Mouse (Mus musculus): ENCODE results near the gene Mst1. TPM values are rescaled to one million over a fixed set of nuclear protein-coding genes. Genes with fewer than 3 reads are reported as not detected.

The Mst1 gene
- polyA plus RNA-seq, 1 experiment: not detected

DNA sequence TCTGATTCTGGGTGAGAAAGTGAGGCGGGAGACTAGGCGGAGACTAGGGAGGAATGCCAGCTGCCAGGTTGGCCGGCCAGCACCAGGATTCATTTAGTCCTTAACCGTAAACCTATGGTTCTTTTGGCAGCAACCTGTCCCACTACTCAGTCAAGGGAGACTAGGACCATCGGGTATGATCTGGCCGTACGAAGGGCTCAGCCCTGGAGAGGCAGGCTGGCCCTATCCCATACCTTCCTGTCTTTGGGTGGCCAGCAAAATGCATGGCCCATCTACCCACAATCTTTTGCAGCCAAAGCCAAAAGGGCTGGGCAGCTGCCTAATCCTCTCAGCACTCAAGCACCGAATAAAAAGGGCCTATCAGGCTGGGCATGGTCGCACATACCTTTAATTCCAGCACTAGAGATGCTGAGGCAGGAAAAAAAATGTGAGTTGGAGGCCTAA, 7.7 kb upstream of the Mst1 start:
- Histone ChIP-seq H3K27ac (replicated peaks; ENCODE audit: low read depth, low read length) (no peak overlapping the region), H3K4me1 (ENCODE audit: control insufficient read depth, insufficient read depth, insufficient read length, low read length) (no peaks in the 10 kb centered on the region), H3K4me3 (ENCODE audit: insufficient read depth, low read depth, low read length) (no peak overlapping the region)

DNA sequence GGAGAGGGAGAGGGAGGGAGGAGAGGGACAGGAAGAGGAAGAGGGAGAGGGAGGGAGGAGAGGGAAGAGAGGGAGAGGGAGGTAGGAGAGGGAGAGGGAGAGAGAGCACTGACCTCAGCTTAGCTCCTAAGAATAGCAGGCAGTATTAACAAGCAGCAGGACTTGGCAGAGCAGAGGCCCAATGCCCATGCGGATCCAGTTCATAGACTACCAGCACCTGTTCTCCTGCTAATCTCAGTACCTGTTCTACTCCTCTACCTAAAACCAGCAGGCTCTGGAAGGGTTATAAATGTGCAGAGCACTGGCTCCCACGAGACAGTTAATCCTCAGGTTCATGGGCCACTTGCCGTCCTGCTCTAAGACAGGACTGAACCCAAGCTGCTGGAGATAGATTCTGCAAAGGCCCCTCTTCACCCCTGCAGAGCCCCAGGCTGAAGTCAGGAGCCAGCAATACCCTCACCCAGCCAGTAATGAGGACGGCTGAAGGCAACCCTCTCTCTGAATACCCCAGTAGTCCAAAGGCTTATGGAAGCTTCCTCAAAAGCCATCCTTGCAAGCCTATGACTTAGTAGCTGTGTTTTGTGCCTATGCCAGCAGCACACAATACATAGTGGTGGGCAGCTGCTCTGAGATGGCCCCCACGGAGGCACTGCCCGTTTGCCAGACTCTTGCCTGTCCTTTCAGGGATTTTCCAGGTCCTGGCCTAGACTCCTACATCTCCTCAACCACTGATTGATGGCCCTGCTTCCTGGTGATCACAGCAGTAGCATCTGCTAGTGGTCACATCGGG, 6.9 kb upstream of the Mst1 start:
- Histone ChIP-seq H3K4me3 (ENCODE audit: insufficient read depth, low read depth, low read length) (no peak overlapping the region), H3K4me1 (ENCODE audit: control insufficient read depth, insufficient read depth, insufficient read length, low read length) (peaks cover 3% of the 10 kb centered on the region; the same call in 1 of the 2 replicates), H3K27ac (replicated peaks; ENCODE audit: low read depth, low read length) (no peak overlapping the region)

DNA sequence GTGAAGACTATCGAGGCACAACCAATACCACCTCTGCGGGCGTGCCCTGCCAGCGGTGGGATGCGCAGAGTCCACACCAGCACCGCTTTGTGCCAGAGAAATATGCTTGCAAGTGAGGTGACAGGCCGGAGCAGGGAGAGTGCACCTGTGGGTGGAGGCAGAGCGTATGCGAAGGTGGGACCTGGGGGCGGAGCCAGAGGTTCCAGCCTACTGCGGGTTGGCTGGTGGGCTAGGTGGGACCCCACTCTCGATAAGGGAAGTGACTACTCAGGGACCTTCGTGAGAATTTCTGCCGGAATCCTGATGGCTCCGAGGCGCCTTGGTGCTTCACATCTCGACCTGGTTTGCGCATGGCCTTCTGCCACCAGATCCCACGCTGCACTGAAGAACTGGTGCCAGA, 2.3 kb downstream of the Mst1 start:
- Histone ChIP-seq H3K27ac (replicated peaks; ENCODE audit: low read depth, low read length) (no peak overlapping the region), H3K4me3 (ENCODE audit: insufficient read depth, low read depth, low read length) (no peak overlapping the region), H3K4me1 (ENCODE audit: control insufficient read depth, insufficient read depth, insufficient read length, low read length) (peaks cover 5% of the 10 kb centered on the region; the same call in 1 of the 2 replicates)

DNA sequence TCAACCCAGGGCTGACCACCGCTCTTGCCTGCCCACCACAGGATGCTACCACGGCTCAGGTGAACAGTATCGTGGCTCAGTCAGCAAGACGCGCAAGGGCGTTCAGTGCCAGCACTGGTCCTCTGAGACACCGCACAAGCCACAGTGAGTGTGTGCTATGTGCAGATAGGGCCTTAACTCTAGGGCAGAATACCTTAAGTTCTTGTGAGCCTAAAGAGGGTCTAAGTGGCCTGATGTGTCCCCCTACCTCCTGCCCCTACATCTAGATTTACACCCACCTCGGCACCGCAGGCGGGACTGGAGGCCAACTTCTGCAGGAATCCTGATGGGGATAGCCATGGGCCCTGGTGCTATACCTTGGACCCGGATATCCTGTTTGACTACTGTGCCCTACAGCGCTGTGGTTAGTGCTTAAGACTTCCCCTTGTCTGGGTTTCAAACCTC, 2.8 kb downstream of the Mst1 start, which contains the start of gene Rnf123:
Rnf123 (minus strand) TSS at position 359 of the 444 bp plus-strand sequence.
- Histone ChIP-seq H3K4me1 (ENCODE audit: control insufficient read depth, insufficient read depth, insufficient read length, low read length) (peaks cover 5% of the 10 kb centered on the region; the same call in 1 of the 2 replicates), H3K27ac (replicated peaks; ENCODE audit: low read depth, low read length) (no peak within 1 kb of the TSS), H3K4me3 (ENCODE audit: insufficient read depth, low read depth, low read length) (no peak within 1 kb of the TSS)

DNA sequence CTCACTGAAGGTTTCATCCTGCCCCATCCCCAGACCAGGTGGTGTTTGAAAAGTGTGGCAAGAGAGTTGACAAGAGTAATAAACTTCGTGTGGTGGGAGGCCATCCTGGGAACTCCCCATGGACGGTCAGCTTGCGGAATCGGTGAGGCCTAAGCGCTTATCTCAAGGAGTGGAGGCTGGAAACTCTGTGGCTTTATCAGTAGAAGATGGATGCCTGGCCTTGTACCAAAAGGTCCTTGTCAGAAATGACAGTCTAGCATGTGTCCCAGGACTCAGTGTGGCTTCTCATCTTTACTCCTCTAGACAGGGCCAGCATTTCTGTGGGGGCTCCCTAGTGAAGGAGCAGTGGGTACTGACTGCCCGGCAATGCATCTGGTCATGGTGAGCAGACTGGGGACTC, 3.3 kb downstream of the Mst1 start:
- no peak overlapping the region for H3K27ac ChIP-seq (replicated peaks; ENCODE audit: low read depth, low read length)
- H3K4me1 ChIP-seq (ENCODE audit: control insufficient read depth, insufficient read depth, insufficient read length, low read length): no peaks in the 10 kb centered on the region
- no peak overlapping the region for H3K4me3 ChIP-seq (ENCODE audit: insufficient read depth, low read depth, low read length)

DNA sequence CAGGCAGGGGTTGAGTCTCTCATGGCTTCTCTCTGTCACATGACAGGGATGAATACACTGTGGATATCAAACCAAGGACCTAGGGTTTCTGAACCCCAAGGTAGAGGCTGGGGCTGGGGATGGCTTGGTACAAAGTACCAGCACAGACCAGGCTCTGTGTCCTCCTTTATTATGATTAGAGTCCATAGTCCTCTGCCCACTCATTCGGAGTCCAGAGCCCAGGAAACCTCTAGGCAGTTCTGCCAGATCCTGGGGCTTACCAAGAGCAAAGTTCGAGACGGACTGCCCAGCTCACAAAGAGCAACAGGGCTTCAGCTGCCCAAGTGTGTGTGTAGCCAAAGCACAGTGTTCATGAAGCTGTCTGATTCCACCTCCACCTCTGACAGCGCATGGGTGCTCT, 5.0 kb downstream of the Mst1 start:
- no peak overlapping the region for H3K4me3 ChIP-seq (ENCODE audit: insufficient read depth, low read depth, low read length)
- no peak overlapping the region for H3K27ac ChIP-seq (replicated peaks; ENCODE audit: low read depth, low read length)
- H3K4me1 ChIP-seq (ENCODE audit: control insufficient read depth, insufficient read depth, insufficient read length, low read length): no peaks in the 10 kb centered on the region

DNA sequence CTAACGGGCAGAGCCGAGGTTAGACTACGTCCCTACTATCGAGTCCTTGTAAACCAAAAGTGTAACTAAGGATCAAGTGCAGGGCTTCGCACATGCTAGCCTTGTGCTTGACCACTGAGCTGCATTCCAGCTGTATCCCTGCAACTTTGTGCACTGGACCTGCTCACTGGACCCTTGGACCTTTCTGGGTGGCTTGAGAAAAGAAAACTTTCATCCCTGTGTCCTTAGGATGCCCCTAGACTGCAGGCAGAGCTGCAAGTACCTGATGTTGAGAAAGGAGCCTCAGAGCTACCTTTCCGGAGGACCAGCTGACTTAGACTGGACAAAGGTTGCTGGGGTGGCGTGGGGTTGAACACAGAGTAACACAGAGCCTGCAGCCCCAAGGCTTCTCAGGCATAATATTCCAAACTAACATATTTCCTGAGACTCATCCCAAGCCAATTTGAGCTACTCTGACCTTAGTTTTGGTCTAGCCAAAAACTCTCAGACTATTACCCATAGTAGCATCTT, 10.4 kb downstream of the Mst1 start:
- Histone ChIP-seq H3K27ac (replicated peaks; ENCODE audit: low read depth, low read length) (no peak overlapping the region), H3K4me3 (ENCODE audit: insufficient read depth, low read depth, low read length) (no peak overlapping the region), H3K4me1 (ENCODE audit: control insufficient read depth, insufficient read depth, insufficient read length, low read length) (no peaks in the 10 kb centered on the region; the same call in 1 of the 2 replicates)

DNA sequence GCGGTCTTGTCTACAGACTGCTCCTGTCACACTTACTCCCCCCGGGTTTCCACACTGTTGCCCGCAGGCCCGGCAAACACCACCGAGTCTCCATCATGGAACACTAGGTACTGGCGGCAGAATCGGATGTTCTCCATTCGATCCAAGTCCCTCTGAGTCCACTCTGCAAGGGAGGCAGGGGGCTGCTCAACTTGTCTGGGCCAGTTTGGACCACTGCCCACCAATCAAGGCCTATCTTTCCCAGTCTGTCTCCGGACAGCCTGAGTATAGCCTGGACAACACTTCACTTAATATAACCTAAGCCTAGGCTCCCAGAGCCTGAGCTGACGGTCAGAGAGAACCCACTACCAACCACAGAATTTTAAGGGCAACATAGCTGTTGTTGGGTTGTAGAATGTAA, 13.3 kb downstream of the Mst1 start:
- Histone ChIP-seq H3K4me1 (ENCODE audit: control insufficient read depth, insufficient read depth, insufficient read length, low read length) (no peaks in the 10 kb centered on the region; the same call in 1 of the 2 replicates), H3K27ac (replicated peaks; ENCODE audit: low read depth, low read length) (no peak overlapping the region), H3K4me3 (ENCODE audit: insufficient read depth, low read depth, low read length) (peak overlapping the region; percentile 80)

DNA sequence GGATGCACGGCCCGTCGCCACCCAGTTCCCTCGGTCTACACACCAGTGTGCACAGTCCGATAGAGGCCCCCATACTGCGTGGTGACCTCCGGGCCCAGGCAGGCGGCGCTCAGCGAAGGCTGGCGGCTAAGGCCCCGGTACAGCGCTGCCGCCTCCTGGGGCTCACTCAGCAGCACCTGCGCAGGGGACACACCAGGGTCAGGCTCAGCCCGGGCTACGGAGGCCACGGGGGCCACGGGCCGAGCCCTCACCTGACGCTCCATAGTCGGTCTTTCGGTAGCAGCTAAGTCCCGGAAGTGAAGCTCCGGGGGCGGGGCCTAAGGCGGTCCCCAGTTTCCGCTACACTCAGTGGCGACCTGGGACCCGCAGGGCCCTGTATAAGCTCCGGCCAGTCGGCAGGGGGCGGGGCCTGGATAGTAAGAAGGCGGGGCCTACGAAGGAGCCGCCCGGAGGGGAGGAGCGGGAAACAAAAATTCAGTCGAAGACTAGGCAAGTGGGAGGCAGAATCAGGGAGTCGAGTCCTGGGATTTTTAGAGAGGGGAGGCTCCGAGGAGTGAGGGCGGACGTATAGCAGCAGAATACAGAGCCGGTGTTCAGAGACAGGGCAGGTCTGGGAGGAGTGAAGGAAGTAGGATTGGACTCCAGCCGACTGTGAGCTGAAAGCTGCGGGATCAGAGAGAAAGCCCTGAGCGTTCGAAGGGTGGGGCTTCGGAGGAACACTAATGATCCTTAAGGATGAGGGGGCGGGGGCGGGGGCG, 14.1 kb downstream of the Mst1 start, which contains the start of gene Apeh:
Apeh (minus strand) TSS at position 423 of the 758 bp plus-strand sequence.
- H3K4me3 ChIP-seq (ENCODE audit: insufficient read depth, low read depth, low read length): peak within 1 kb of the TSS; percentile 80
- H3K27ac ChIP-seq (replicated peaks; ENCODE audit: low read depth, low read length): peak within 1 kb of the TSS; percentile 58; the same call in 1 of the 2 replicates
- no peaks in the 10 kb centered on the region; the same call in 1 of the 2 replicates for H3K4me1 ChIP-seq (ENCODE audit: control insufficient read depth, insufficient read depth, insufficient read length, low read length)

DNA sequence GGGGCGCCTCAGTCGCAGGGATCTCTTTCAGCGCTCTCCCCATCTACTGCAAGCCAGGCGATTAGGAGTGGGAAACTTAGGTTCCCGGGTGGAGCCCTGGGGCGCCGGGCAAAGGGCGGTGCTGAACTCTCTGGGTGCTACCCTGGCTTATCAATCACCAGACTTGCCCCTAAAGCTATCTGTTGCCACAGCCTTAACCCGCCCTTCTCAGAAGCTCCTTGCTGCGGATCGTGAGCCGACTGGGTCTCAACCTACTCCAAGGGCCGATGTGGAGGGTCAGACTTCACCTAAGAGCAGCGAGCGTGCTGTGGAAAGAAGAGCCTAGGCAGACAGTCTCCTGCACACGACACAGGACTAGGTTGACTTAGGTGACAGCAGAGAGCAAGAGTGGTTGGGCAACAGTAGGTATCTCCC, 14.8 kb downstream of the Mst1 start:
- Histone ChIP-seq H3K27ac (replicated peaks; ENCODE audit: low read depth, low read length) (no peak overlapping the region), H3K4me3 (ENCODE audit: insufficient read depth, low read depth, low read length) (peak overlapping the region; percentile 63), H3K4me1 (ENCODE audit: control insufficient read depth, insufficient read depth, insufficient read length, low read length) (no peaks in the 10 kb centered on the region; the same call in 1 of the 2 replicates)

DNA sequence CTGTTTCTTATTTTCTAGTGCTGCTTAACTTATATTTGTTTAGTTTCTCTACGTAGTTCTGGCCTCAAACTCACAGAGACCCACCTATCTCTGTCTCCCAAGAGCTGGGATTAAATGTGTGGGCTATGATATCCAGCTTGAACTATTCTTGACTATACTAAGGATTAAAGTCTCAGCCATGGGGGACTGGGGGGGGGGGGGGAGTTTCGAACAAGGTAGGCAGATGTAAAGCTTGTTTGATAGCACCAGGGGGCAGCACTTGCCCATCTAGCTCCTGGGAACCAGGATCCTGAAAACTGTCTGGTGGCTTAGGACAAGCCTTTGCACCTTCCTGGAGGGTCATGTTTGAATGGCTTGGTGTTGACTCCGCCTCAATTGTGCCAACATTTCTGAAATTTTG, 15.3 kb downstream of the Mst1 start:
- H3K4me3 ChIP-seq (ENCODE audit: insufficient read depth, low read depth, low read length): peak overlapping the region; percentile 63; the same call in 1 of the 2 replicates
- no peaks in the 10 kb centered on the region; the same call in 1 of the 2 replicates for H3K4me1 ChIP-seq (ENCODE audit: control insufficient read depth, insufficient read depth, insufficient read length, low read length)
- H3K27ac ChIP-seq (replicated peaks; ENCODE audit: low read depth, low read length): no peak overlapping the region

DNA sequence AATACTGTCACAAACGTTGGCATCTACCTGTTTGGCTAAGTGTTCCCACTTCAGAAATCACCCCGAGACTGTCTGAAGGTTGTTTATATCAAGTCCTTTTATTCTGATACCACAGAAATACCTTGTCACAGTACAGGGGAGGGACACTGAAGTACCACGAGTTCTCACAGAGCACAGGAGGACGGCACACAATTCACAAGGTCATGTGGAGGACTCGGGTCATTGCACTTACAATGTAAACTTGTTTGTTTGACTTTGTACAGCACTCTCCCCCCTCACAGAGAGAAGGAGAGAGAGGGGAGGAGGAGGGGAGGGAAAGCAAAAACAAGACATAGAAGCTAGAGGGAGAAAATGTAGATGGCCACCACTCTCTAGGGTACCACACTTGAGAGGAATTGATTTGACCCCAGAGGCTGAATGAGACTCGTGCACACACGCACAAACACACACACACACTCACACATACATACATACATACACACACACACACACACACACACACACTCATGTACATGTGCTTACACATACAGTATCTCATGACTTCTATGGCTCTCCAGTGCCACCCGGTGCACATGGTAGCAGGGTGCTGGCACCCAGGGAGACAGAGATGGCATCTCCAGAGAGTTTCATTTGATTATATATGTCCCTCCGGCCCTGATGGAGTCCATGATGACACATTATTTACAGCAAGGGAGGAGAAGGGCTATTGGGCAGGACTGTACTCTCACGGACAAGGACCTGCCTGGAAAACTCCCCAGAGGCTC, 15.9 kb downstream of the Mst1 start:
- Histone ChIP-seq H3K4me3 (ENCODE audit: insufficient read depth, low read depth, low read length) (no peak overlapping the region), H3K27ac (replicated peaks; ENCODE audit: low read depth, low read length) (no peak overlapping the region), H3K4me1 (ENCODE audit: control insufficient read depth, insufficient read depth, insufficient read length, low read length) (no peaks in the 10 kb centered on the region; the same call in 1 of the 2 replicates)

DNA sequence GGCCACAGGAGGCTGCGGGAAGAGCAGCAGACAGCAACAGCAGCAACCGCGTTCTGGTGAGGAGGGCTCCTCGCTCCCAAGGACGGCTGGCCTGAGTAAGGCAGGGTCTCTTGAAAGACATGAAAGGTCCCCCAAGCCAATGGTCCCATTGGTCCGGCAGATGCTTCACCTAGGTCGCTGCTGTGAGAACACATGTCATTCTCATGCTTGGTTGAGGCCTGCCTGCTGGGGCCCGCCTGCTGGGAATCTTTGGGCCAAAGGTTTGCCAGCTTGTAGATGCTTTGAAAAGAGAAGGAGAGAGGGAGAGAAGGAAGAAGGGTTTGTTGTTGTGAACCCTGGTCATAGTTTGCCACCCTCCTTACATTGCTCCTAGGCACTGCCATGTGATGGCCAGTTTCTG, 19.4 kb downstream of the Mst1 start:
- Histone ChIP-seq H3K4me3 (ENCODE audit: insufficient read depth, low read depth, low read length) (no peak overlapping the region), H3K27ac (replicated peaks; ENCODE audit: low read depth, low read length) (no peak overlapping the region), H3K4me1 (ENCODE audit: control insufficient read depth, insufficient read depth, insufficient read length, low read length) (no peaks in the 10 kb centered on the region)

DNA sequence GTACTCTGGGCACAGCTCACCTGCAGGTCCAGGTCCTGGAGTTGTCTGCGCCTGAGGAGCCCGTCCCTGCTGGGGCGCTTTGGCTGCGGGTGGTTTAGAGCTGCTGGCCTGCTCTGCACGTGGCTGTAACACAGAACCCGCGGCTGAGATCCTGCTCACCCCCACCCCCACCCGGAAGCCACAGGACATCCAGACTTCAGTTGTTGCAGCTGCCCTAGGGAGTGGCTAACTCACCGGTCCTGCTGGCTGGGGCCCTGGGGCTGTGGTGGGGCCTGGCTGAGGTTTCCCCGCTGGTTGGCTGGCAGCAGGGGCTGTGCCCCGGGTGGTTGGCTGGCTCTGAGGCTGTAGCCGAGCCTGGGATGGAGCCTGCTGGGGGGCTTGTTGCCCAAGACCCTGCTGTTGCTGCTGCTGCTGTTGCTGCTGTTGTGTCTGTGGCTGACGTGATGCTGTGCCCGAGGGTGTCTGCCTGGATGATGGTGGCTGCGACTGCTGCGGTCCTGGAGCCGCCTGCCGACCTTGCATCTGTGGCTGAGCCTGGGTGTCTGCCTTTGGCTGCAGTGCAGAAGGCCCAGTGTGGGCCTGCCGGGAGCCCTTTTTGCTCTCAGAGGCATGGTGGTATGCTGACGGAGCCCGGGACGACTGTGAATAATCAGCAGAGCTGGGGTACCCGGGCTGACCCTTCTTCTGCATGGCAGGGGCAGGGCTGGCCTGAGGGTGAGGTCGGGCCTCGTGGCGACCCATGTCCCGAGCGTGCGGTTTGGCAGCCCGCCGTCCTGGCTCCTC, 24.7 kb downstream of the Mst1 start:
- no peak overlapping the region for H3K4me3 ChIP-seq (ENCODE audit: insufficient read depth, low read depth, low read length)
- no peak overlapping the region for H3K27ac ChIP-seq (replicated peaks; ENCODE audit: low read depth, low read length)
- H3K4me1 ChIP-seq (ENCODE audit: control insufficient read depth, insufficient read depth, insufficient read length, low read length): no peaks in the 10 kb centered on the region
